Mouse (Mus musculus): ENCODE results near the gene Copg2. TPM values are rescaled to one million over a fixed set of nuclear protein-coding genes. Genes with fewer than 3 reads are reported as not detected.

Gene Copg2
- polyA plus RNA-seq, 1 experiment from 2014 or later: 19.9 TPM

DNA sequence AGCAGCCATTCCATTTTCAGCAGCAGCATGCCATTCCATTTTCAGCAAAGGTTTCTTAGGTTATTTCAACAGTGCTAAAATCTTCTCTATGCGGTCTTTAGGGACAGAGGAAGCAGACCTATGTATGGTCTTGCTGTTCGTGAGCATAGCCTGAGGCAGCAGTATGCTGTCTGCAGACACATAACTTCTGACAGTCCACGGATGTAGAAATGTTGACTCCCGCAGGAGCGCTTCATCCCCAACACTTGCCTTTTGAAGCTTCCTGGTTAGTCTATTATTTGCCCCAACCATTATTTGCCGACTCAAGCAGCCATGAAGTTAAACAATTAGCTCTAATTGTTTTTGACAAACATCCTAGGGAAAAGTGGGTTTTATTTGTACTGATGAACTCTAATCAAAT is 187.5 kb downstream of the Copg2 start:
- no peak overlapping the region for H3K4me3 ChIP-seq
- no peaks in the 10 kb centered on the region for H3K9me3 ChIP-seq
- no peaks in the 10 kb centered on the region for H3K27me3 ChIP-seq (replicated peaks)
- H3K36me3 ChIP-seq: no peaks in the 10 kb centered on the region
- no peak overlapping the region for H3K4me2 ChIP-seq
- WGBS: 67% methylated on average over 6 of the region's 6 CpGs
- no peak overlapping the region for H3K9ac ChIP-seq
- H3K27ac ChIP-seq (replicated peaks): no peak overlapping the region
- ATAC-seq (ENCODE audit: extremely low read depth, insufficient number of reproducible peaks, low FRiP score, low TSS enrichment): no peak
- peaks cover 20% of the 10 kb centered on the region for H3K4me1 ChIP-seq

DNA sequence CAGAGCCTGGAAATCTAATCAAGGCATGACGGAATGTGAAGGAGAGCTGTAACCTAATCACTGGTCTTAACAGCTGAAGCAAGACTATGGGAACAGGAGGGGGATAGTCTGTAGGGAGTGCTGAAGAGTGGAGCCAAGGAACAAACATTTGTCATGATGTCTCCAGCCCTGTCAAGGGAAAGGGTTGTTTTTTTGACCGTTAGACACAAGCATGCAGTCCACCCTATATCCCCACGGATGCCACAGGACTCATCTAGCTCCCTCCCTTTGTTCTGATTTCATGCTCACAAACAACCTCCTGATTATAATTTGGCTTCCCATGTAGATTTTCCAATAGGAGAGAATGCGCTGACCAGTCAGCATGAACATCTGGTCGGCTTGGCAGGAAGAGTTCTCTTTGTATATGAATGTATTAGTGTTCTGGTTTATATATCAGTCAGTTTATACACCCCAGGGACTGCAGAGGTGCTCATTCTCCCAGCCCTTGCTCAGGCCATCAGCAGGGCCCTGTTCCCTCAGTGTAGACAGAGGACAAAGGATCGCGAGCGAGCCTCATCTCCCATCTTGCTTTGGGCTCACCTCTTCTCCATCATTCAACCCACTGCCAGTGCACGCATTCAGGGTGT is 192.5 kb downstream of the Copg2 start:
- Histone ChIP-seq H3K4me2 (no peak overlapping the region), H3K9ac (no peak overlapping the region), H3K9me3 (no peaks in the 10 kb centered on the region), H3K27me3 (replicated peaks) (no peaks in the 10 kb centered on the region), H3K4me3 (no peak overlapping the region), H3K36me3 (no peaks in the 10 kb centered on the region), H3K4me1 (peaks cover 31% of the 10 kb centered on the region), H3K27ac (replicated peaks) (peak overlapping the region; percentile 20)
- ATAC-seq (ENCODE audit: extremely low read depth, insufficient number of reproducible peaks, low FRiP score, low TSS enrichment): no peak
- WGBS: 65% methylated on average over 9 of the region's 9 CpGs

DNA sequence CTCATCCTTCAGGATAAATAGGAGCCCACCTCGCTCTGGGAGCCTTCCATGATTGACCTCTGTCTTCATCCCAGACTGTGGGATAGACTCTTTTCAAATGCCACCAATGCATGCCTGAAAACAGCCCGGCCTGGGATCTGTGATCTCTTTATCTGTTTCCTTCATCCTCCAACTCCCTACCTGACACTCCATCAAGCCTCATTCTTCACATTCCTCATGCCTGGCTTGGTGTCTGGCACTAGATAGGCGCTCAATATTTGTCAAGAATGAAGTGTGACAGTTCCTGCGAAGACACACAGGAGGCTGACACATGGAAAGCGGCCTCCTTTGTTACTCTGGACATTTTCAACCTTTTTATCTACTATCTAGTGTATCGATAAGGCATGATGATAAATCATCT is 193.1 kb downstream of the Copg2 start:
- Histone ChIP-seq H3K27me3 (replicated peaks) (no peaks in the 10 kb centered on the region), H3K4me3 (no peak overlapping the region), H3K4me1 (peaks cover 32% of the 10 kb centered on the region), H3K4me2 (no peak overlapping the region), H3K9me3 (no peaks in the 10 kb centered on the region), H3K36me3 (no peaks in the 10 kb centered on the region), H3K9ac (no peak overlapping the region), H3K27ac (replicated peaks) (peak overlapping the region; percentile 20; the same call in 1 of the 2 replicates)
- 28% methylated on average over 6 of the region's 6 CpGs for WGBS
- no peak for ATAC-seq (ENCODE audit: extremely low read depth, insufficient number of reproducible peaks, low FRiP score, low TSS enrichment)

DNA sequence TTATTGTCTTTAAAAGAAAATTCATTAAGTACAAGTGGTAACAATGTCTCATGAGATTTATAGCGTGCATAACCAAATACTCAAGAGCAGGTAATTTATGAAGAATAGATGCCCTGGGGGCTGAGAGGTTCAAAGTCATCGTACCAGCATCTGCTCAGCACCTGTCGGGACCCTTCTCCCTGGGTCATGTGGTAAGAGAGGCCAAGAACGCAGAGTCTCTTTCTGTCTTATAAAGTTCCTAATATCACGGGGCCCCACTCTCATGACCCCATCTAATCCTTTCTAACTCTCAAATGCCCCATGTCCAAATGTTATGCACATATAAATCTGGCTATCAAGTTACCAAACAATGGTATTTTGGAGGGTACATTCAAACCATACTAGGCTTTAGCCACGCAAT is 193.7 kb downstream of the Copg2 start:
- no peak for ATAC-seq (ENCODE audit: extremely low read depth, insufficient number of reproducible peaks, low FRiP score, low TSS enrichment)
- no peaks in the 10 kb centered on the region for H3K36me3 ChIP-seq
- H3K9ac ChIP-seq: no peak overlapping the region
- 85% methylated on average over 6 of the region's 6 CpGs for WGBS
- no peak overlapping the region for H3K27ac ChIP-seq (replicated peaks)
- H3K4me3 ChIP-seq: no peak overlapping the region
- H3K9me3 ChIP-seq: no peaks in the 10 kb centered on the region
- no peaks in the 10 kb centered on the region for H3K27me3 ChIP-seq (replicated peaks)
- H3K4me1 ChIP-seq: peaks cover 38% of the 10 kb centered on the region
- no peak overlapping the region for H3K4me2 ChIP-seq

DNA sequence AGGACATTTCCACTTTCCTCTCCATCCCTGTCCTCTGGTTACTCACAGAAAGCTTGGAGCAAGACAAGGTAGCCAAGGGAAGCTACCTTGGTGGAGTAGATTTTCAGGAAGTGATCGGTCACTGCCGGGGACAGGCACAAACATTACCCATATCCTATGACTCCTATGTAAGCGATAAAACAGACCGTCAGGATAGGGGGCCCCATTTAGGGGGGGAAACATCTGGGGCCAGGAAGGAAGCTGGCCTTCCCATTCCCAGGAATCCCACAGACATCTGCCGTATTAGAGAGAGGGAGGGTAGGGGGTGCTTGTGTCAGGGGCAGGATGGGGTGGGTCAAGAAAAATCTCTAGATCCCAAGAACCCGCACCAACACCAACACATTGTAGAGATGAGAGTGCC is 196.4 kb downstream of the Copg2 start:
- no peaks in the 10 kb centered on the region for H3K9me3 ChIP-seq
- H3K4me2 ChIP-seq: peak overlapping the region; percentile 13; the same call in 1 of the 2 replicates
- no peak overlapping the region for H3K4me3 ChIP-seq
- ATAC-seq (ENCODE audit: extremely low read depth, insufficient number of reproducible peaks, low FRiP score, low TSS enrichment): no peak
- H3K27me3 ChIP-seq (replicated peaks): no peaks in the 10 kb centered on the region
- H3K4me1 ChIP-seq: peaks cover 48% of the 10 kb centered on the region
- H3K36me3 ChIP-seq: no peaks in the 10 kb centered on the region
- H3K27ac ChIP-seq (replicated peaks): peak overlapping the region; percentile 67
- H3K9ac ChIP-seq: peak overlapping the region; percentile 20; the same call in 1 of the 2 replicates
- WGBS: 58% methylated on average over 6 of the region's 6 CpGs

DNA sequence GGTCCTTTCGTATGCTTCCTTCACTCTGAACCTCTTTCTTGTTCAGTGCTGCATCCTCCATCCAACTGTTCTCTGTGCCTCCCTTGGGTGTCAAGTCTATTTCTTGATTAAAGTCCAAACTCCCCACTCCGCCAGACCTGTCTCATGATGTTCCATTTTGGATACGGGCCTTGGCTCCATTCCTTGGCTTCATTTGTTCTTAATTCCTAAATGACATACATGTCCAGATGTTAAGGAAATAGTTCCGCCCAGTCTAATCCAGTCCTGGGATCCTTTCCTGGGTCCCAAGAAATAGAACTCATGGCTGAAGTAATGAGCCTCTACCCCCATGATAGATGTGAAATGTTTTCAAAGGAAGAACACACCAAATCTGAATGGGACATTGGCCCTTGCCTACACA is 198.6 kb downstream of the Copg2 start:
- Histone ChIP-seq H3K9me3 (no peaks in the 10 kb centered on the region), H3K36me3 (no peaks in the 10 kb centered on the region), H3K4me1 (peaks cover 38% of the 10 kb centered on the region), H3K9ac (peak overlapping the region; percentile 66; the same call in 1 of the 2 replicates), H3K27me3 (replicated peaks) (no peaks in the 10 kb centered on the region), H3K4me2 (peak overlapping the region; percentile 9; the same call in 1 of the 2 replicates), H3K4me3 (no peak overlapping the region), H3K27ac (replicated peaks) (peak overlapping the region; percentile 82)
- ATAC-seq (ENCODE audit: extremely low read depth, insufficient number of reproducible peaks, low FRiP score, low TSS enrichment): no peak
- WGBS: 75% methylated on average over 4 of the region's 4 CpGs

MicroRNA genes within 50 kb of the gene (microRNA counts, 519-probe panel; counts per million panel counts)
- microRNA mmu-miR-335-3p (5,499 counts per million, percentile 90 among the panel's probes with 10 or more counts), microRNA mmu-miR-335-5p (7,585 counts per million, percentile 99 among the panel's probes with 10 or more counts)

Small RNAs within 50 kb of the gene (microRNA-seq; reads per million reads assigned to microRNA genes)
- 137,672 reads per million, percentile 100 among the genes with 10 or more reads in this experiment for gene Mir335

Other genes with a start within 250 kb of the Copg2 start
- 11.0 and 12.2 TPM in 2 replicates for gene Cep41, start 203.0 kb downstream of the Copg2 start, polyA plus RNA-seq (2015; fragmentation: Nextera tagmentation; extraction: Ambion mirVana)
- gene Mest, start 173.2 kb downstream of the Copg2 start, polyA plus RNA-seq (2015; fragmentation: Nextera tagmentation; extraction: Ambion mirVana): 2,537 and 2,584 TPM in 2 replicates
- 0.22 TPM in 1 of 2 replicates, not detected in the other for gene Tsga13, start 18.8 kb upstream of the Copg2 start, polyA plus RNA-seq (2015; fragmentation: Nextera tagmentation; extraction: Ambion mirVana)
- gene Klf14, start 62.3 kb upstream of the Copg2 start, polyA plus RNA-seq (2015; fragmentation: Nextera tagmentation; extraction: Ambion mirVana): 1.5 and 1.8 TPM in 2 replicates

All from heart, embryonic 13.5 days (tissue).